ENCODE assay signal across 12 mouse cellular contexts in genomic region chr10:81289811-81290210, GRCm38 (mm10). TPM values are rescaled to one million over a fixed set of nuclear protein-coding genes. Genes with fewer than 3 reads are reported as not detected.
A peak's percentile ranks its signal among the peaks of the same experiment; 100 is the strongest.
DNase-seq lines count a peak whose midpoint lies in the region; ATAC-seq lines count a peak whose summit lies in the region.
"Had no signal": no experiment of that assay in that cellular context is flagged by ENCODE, and none has a peak within 500 bp of the region (broad histone marks: within the 10 kb centered on the region; RNA-seq: fewer than 3 reads in every experiment).

No protein-coding gene starts in this region.

- H3K9ac ChIP-seq in lung, embryonic 16.5 days (ENCODE audit: low read length), result peak overlapping the region; percentile 43

- DNase-seq in heart, embryonic 10.5 days (ENCODE audit: low spot score), result no peak
- DNase-seq in heart, adult 18-20 months, result no peak
- peak; percentile 54 to 71 for DNase-seq in urinary bladder, adult 18-20 months (ENCODE audit: low spot score in 2 of 2)
- DNase-seq in urinary bladder, postnatal 10 days (ENCODE audit: low spot score), result no peak
- DNase-seq in urinary bladder, postnatal 36 days (ENCODE audit: low spot score in 2 of 2), result peak; percentile 64 to 74
- no peak for DNase-seq in ovary, adult 18-20 months (ENCODE audit: low spot score)
- DNase-seq: cerebellum, adult 11 months had no signal

- WGBS in heart, embryonic 10.5 days, result 59% methylated on average over 14 of the region's 14 CpGs
- 35% methylated on average over 14 of the region's 14 CpGs for WGBS in lung, embryonic 16.5 days

- H3K27me3 ChIP-seq in heart, embryonic 10.5 days (ENCODE audit: insufficient read depth, poor library complexity, severe bottlenecking), result peaks cover 58% of the 10 kb centered on the region
- peaks cover 12% of the 10 kb centered on the region for H3K27me3 ChIP-seq in lung, embryonic 16.5 days (ENCODE audit: control insufficient read depth, insufficient read depth, low read depth, low read length)

- peak overlapping the region; percentile 55 for H3K4me2 ChIP-seq in lung, embryonic 16.5 days (ENCODE audit: low read depth, low read length)

- 0 out of 2 replicates have a peak overlapping the region, but pooled peaks have one; percentile 1 for H3K4me3 ChIP-seq in heart, embryonic 10.5 days
- peak overlapping the region; percentile 44 for H3K4me3 ChIP-seq in lung, embryonic 16.5 days (ENCODE audit: low read length)

- H3K9me3 ChIP-seq in heart, embryonic 10.5 days, result no peaks in the 10 kb centered on the region
- H3K9me3 ChIP-seq in lung, embryonic 16.5 days (ENCODE audit: control insufficient read depth, low read length), result no peaks in the 10 kb centered on the region
- H3K9me3 ChIP-seq: forebrain, embryonic 10.5 days; G1E; hindbrain, embryonic 10.5 days had no signal

- H3K27ac ChIP-seq in heart, embryonic 10.5 days, result no peak overlapping the region
- H3K27ac ChIP-seq in lung, embryonic 16.5 days (ENCODE audit: low read length), result peak overlapping the region; percentile 92
- H3K27ac ChIP-seq: forebrain, embryonic 10.5 days; hindbrain, embryonic 10.5 days had no signal

- H3K36me3 ChIP-seq in heart, embryonic 10.5 days, result no peaks in the 10 kb centered on the region
- H3K36me3 ChIP-seq in lung, embryonic 16.5 days (ENCODE audit: control insufficient read depth, insufficient read depth, low read length), result no peaks in the 10 kb centered on the region
- H3K36me3 ChIP-seq: hindbrain, embryonic 10.5 days had no signal

- ATAC-seq in lung, embryonic 16.5 days (ENCODE audit: low read depth), result no peak
- ATAC-seq in erythroblast, adult 5-6 weeks (replicated peaks; ENCODE audit: low FRiP score, poor library complexity, severe bottlenecking), result no peak

- H3K4me1 ChIP-seq in heart, embryonic 10.5 days, result peaks cover 47% of the 10 kb centered on the region
- H3K4me1 ChIP-seq in lung, embryonic 16.5 days (replicated peaks; ENCODE audit: control insufficient read depth, insufficient read depth, low read length), result peaks cover 27% of the 10 kb centered on the region

RNA-seq across cellular contexts. Expression of gene Tjp3, which starts 1.6 kb away (rescaled TPM):
- polyA plus RNA-seq in heart, embryonic 10.5 days (2016; fragmentation: Nextera tagmentation; extraction: Ambion mirVana), result 1.8 and 4.4 TPM in 2 replicates
- under 1 TPM in 1 of 2 experiments, not detected in 1; 0.87 TPM for total RNA-seq in heart, adult 18-20 months (2021)
- 29.3 and 32.9 TPM in 2 replicates for polyA plus RNA-seq in lung, embryonic 16.5 days (2015; fragmentation: Nextera tagmentation; extraction: Ambion mirVana)
- 3.3 TPM in 1 of 2 replicates, not detected in the other for total RNA-seq in erythroblast, adult 5-6 weeks (2015; ENCODE audit: low replicate concordance)
- total RNA-seq in erythroblast, adult 5-6 weeks (2017; ENCODE audit: low replicate concordance), result 0.60 and 1.7 TPM in 2 replicates

RNA-seq across cellular contexts. Expression of gene Pip5k1c, which starts 3.0 kb away (rescaled TPM):
- 42.6 and 55.9 TPM in 2 replicates for polyA plus RNA-seq in heart, embryonic 10.5 days (2016; fragmentation: Nextera tagmentation; extraction: Ambion mirVana)
- total RNA-seq in heart, adult 18-20 months (2021), result 10 to 100 TPM; 23.1 to 25.6 TPM
- 41.0 and 43.1 TPM in 2 replicates for polyA plus RNA-seq in lung, embryonic 16.5 days (2015; fragmentation: Nextera tagmentation; extraction: Ambion mirVana)
- total RNA-seq in erythroblast, adult 5-6 weeks (2015; ENCODE audit: low replicate concordance), result 9.6 and 11.3 TPM in 2 replicates
- total RNA-seq in erythroblast, adult 5-6 weeks (2017; ENCODE audit: low replicate concordance), result 10.8 and 11.3 TPM in 2 replicates

RNA-seq across cellular contexts. Expression of gene Apba3, which starts 23.1 kb away (rescaled TPM):
- polyA plus RNA-seq in heart, embryonic 10.5 days (2016; fragmentation: Nextera tagmentation; extraction: Ambion mirVana), result 56.5 and 57.0 TPM in 2 replicates
- total RNA-seq in heart, adult 18-20 months (2021), result 100 to 1,000 TPM in 1 of 2 experiments, 10 to 100 TPM in 1; 85.9 to 110 TPM
- polyA plus RNA-seq in lung, embryonic 16.5 days (2015; fragmentation: Nextera tagmentation; extraction: Ambion mirVana), result 61.2 and 69.2 TPM in 2 replicates
- total RNA-seq in erythroblast, adult 5-6 weeks (2015; ENCODE audit: low replicate concordance), result 3.3 and 4.4 TPM in 2 replicates
- total RNA-seq in erythroblast, adult 5-6 weeks (2017; ENCODE audit: low replicate concordance), result 4.3 and 10.8 TPM in 2 replicates

RNA-seq across cellular contexts. Expression of gene Mrpl54, which starts 23.1 kb away (rescaled TPM):
- 284 and 285 TPM in 2 replicates for polyA plus RNA-seq in heart, embryonic 10.5 days (2016; fragmentation: Nextera tagmentation; extraction: Ambion mirVana)
- 10 to 100 TPM; 85.7 to 89.6 TPM for total RNA-seq in heart, adult 18-20 months (2021)
- polyA plus RNA-seq in lung, embryonic 16.5 days (2015; fragmentation: Nextera tagmentation; extraction: Ambion mirVana), result 202 and 210 TPM in 2 replicates
- total RNA-seq in erythroblast, adult 5-6 weeks (2015; ENCODE audit: low replicate concordance), result 6.3 and 56.3 TPM in 2 replicates
- total RNA-seq in erythroblast, adult 5-6 weeks (2017; ENCODE audit: low replicate concordance), result 23.1 and 36.6 TPM in 2 replicates

RNA-seq across cellular contexts. Expression of gene Cactin, which starts 31.1 kb away (rescaled TPM):
- polyA plus RNA-seq in heart, embryonic 10.5 days (2016; fragmentation: Nextera tagmentation; extraction: Ambion mirVana), result 37.2 and 51.6 TPM in 2 replicates
- total RNA-seq in heart, adult 18-20 months (2021), result 10 to 100 TPM; 14.6 to 15.8 TPM
- polyA plus RNA-seq in lung, embryonic 16.5 days (2015; fragmentation: Nextera tagmentation; extraction: Ambion mirVana), result 36.6 and 37.9 TPM in 2 replicates
- 5.6 and 6.1 TPM in 2 replicates for total RNA-seq in erythroblast, adult 5-6 weeks (2015; ENCODE audit: low replicate concordance)
- 18.0 and 27.7 TPM in 2 replicates for total RNA-seq in erythroblast, adult 5-6 weeks (2017; ENCODE audit: low replicate concordance)

Comparison
In these comparisons a context has a peak if more than half of its experiments do, and no peak if none do; other contexts are left out.
1. DNase-seq: peak in urinary bladder, adult 18-20 months (2 of 2) and urinary bladder, postnatal 36 days (2 of 2); none in heart, embryonic 10.5 days (single experiment), heart, adult 18-20 months (0 of 2), urinary bladder, postnatal 10 days (single experiment) and ovary, adult 18-20 months (single experiment).
2. RNA of gene Apba3, which starts 23.1 kb away (total RNA-seq): 85.9 to 110 TPM in heart, adult 18-20 months; 3.3 to 10.8 TPM in erythroblast, adult 5-6 weeks; every median in the first group is over 4 times any median in the second.